Mouse (Mus musculus) liver, embryonic 14.5 days (tissue): ENCODE data around the gene Zcchc2.

ENCODE experiments used
- CTCF ChIP-seq: IDR thresholded peaks from 2 replicates; pipeline ENCODE4 v1.5.1; 2016; ENCODE audit warnings: antibody characterized with exemption, low read depth, control low read depth
- EP300 ChIP-seq: IDR thresholded peaks from 2 replicates; pipeline ENCODE4 v1.6.1; 2016; ENCODE audit warnings: antibody characterized with exemption, low read depth

DNA sequence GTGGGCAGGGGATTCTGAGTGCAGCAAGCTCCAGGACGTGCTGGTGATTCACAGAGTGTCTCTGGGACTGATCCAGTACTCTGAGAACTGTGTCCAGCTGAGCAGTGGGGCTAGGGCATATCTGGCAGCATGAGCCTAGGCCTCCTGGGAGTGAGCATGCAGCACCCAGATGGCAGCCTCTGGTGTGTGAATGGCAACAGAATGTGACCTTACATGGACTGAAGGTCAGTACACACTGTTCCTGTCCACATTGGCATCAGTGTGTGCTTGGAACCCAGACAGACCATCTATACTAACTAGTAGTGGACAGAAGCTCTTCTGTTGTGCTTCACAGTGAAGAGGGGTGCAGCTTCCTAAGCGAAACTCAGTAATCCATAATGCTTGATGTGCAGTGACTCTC, 23.6 kb downstream of the Zcchc2 start:
- TF ChIP-seq CTCF: no peak
- no peak for TF ChIP-seq EP300
